Mouse (Mus musculus) thymus, postnatal 10 days (tissue): ENCODE results near the gene Nlgn1.

Experiments used
- DNase-seq, 2 experiments: peaks; one replicate each; pipeline ENCODE4 v3.0.0; 2021; ENCODE audit warnings: low spot score in 2 of 2

Nlgn1 gene

GRCm38 (mm10) chr3:26050769-26051168 lies 281.5 kb downstream of the Nlgn1 start:
- no peak for DNase-seq

GRCm38 (mm10) chr3:26042966-26043365 lies 289.3 kb downstream of the Nlgn1 start:
- no peak for DNase-seq

- DNase-seq: no peak
Measured at GRCm38 (mm10) chr3:26039696-26040095, 292.6 kb downstream of the Nlgn1 start.

GRCm38 (mm10) chr3:26026025-26026424 lies 306.2 kb downstream of the Nlgn1 start:
- DNase-seq: no peak

- no peak for DNase-seq
Measured at GRCm38 (mm10) chr3:26023217-26023616, 309.0 kb downstream of the Nlgn1 start.

- DNase-seq: no peak
Measured at GRCm38 (mm10) chr3:26021632-26022184, 310.6 kb downstream of the Nlgn1 start.

GRCm38 (mm10) chr3:26011310-26012078 lies 320.8 kb downstream of the Nlgn1 start:
- no peak for DNase-seq

- DNase-seq: no peak
Measured at GRCm38 (mm10) chr3:26002863-26003608, 329.2 kb downstream of the Nlgn1 start.

GRCm38 (mm10) chr3:26002367-26002766 lies 329.9 kb downstream of the Nlgn1 start:
- DNase-seq: no peak

- no peak for DNase-seq
Measured at GRCm38 (mm10) chr3:25967546-25967945, 364.7 kb downstream of the Nlgn1 start.

- DNase-seq: no peak
Measured at GRCm38 (mm10) chr3:25964237-25964636, 368.0 kb downstream of the Nlgn1 start.

GRCm38 (mm10) chr3:25963568-25963967 lies 368.7 kb downstream of the Nlgn1 start:
- no peak for DNase-seq

- no peak for DNase-seq
Measured at GRCm38 (mm10) chr3:25916535-25916934, 415.7 kb downstream of the Nlgn1 start.

- DNase-seq: no peak
Measured at GRCm38 (mm10) chr3:25914365-25915065, 417.7 kb downstream of the Nlgn1 start.

GRCm38 (mm10) chr3:25903140-25903809 lies 429.0 kb downstream of the Nlgn1 start:
- no peak for DNase-seq

- no peak for DNase-seq
Measured at GRCm38 (mm10) chr3:25897456-25897855, 434.8 kb downstream of the Nlgn1 start.

- DNase-seq: no peak
Measured at GRCm38 (mm10) chr3:25884797-25885196, 447.5 kb downstream of the Nlgn1 start.

GRCm38 (mm10) chr3:25869161-25869560 lies 463.1 kb downstream of the Nlgn1 start:
- no peak for DNase-seq

- DNase-seq: no peak
Measured at GRCm38 (mm10) chr3:25858384-25858783, 473.9 kb downstream of the Nlgn1 start.

GRCm38 (mm10) chr3:25844686-25845462 lies 487.4 kb downstream of the Nlgn1 start:
- DNase-seq: no peak

- no peak for DNase-seq
Measured at GRCm38 (mm10) chr3:25830237-25830636, 502.0 kb downstream of the Nlgn1 start.
